Mouse (Mus musculus) liver, postnatal 0 days (tissue): ENCODE measurements around the gene Rnf19b. TPM values are rescaled to one million over a fixed set of nuclear protein-coding genes. Genes with fewer than 3 reads are reported as not detected.

Experiments
- ATAC-seq: fragments of 200-750 bp; cut with Nextera tagmentation; 2 replicates; pipeline ENCODE4 v1.8.0; 2017; ENCODE audit warnings: mild to moderate bottlenecking, moderate library complexity
- DNase-seq: peaks from one replicate; pipeline ENCODE4 v3.0.0-alpha.2; 2016
- H3K27ac ChIP-seq: fragments of 300-500 bp; sonication (generic); 2 replicates; pipeline ENCODE4 v1.5.1; 2014; ENCODE audit warnings: antibody characterized with exemption, moderate library complexity, mild to moderate bottlenecking, low read depth
- H3K27me3 ChIP-seq: fragments of 300-500 bp; sonication (generic); 2 replicates; pipeline ENCODE4 v1.6.1; 2014; ENCODE audit warnings: low read length, control low read depth, mixed read lengths; ENCODE audit not compliant: insufficient read depth
- H3K36me3 ChIP-seq: fragments of 300-500 bp; sonication (generic); replicated peaks from 2 replicates; pipeline ENCODE4 v1.6.1; 2014; ENCODE audit warnings: mild to moderate bottlenecking, control low read depth, low read length, moderate library complexity, mixed read lengths; ENCODE audit not compliant: insufficient read depth
- H3K4me1 ChIP-seq: fragments of 300-500 bp; sonication (generic); 2 replicates; pipeline ENCODE4 v1.6.1; 2014; ENCODE audit warnings: antibody characterized with exemption, mild to moderate bottlenecking, control low read depth; ENCODE audit not compliant: insufficient read depth
- H3K4me2 ChIP-seq: fragments of 300-500 bp; sonication (generic); 2 replicates; pipeline ENCODE4 v1.6.1; 2014; ENCODE audit warnings: low read depth, mild to moderate bottlenecking, low read length, moderate library complexity, mixed read lengths
- H3K4me3 ChIP-seq: fragments of 300-500 bp; sonication (generic); 2 replicates; pipeline ENCODE4 v1.5.1; 2014; ENCODE audit warnings: low read depth, low read length
- H3K9ac ChIP-seq: fragments of 300-500 bp; sonication (generic); replicated peaks from 2 replicates; pipeline ENCODE4 v1.6.1; 2014; ENCODE audit warnings: mild to moderate bottlenecking, moderate library complexity
- H3K9me3 ChIP-seq: fragments of 300-500 bp; sonication (generic); 2 replicates; pipeline ENCODE4 v1.6.1; 2016; ENCODE audit warnings: mild to moderate bottlenecking, control low read depth, low read length, mixed read lengths
- CTCF ChIP-seq: sonication (generic); IDR thresholded peaks from 2 replicates; pipeline ENCODE4 v1.5.1; 2016; ENCODE audit warnings: antibody characterized with exemption, low read depth
- EP300 ChIP-seq: IDR thresholded peaks from 2 replicates; pipeline ENCODE4 v1.6.1; 2016; ENCODE audit warnings: antibody characterized with exemption, low read depth, mild to moderate bottlenecking
- WGBS: fragments of 180-500 bp; shearing (Covaris S2); extraction: QIAGEN DNeasy Blood & Tissue Kit; methylation state at CpG from one replicate; pipeline ENCODE4 v1.1.7; 2014; ENCODE audit not compliant: insufficient replicate concordance; 5-methylcytosine and 5-hydroxymethylcytosine counted together
- polyA plus RNA-seq: library from polyadenylated mRNA; unstranded; fragments of >200 nt; fragmentation: Nextera tagmentation; extraction: Ambion mirVana; gene quantifications from 2 replicates; pipeline ENCODE4 v1.2.1, GENCODE M21; 2015

Gene Rnf19b
- polyA plus RNA-seq, 1 experiment from 2014 or later = 5.5 TPM

DNA sequence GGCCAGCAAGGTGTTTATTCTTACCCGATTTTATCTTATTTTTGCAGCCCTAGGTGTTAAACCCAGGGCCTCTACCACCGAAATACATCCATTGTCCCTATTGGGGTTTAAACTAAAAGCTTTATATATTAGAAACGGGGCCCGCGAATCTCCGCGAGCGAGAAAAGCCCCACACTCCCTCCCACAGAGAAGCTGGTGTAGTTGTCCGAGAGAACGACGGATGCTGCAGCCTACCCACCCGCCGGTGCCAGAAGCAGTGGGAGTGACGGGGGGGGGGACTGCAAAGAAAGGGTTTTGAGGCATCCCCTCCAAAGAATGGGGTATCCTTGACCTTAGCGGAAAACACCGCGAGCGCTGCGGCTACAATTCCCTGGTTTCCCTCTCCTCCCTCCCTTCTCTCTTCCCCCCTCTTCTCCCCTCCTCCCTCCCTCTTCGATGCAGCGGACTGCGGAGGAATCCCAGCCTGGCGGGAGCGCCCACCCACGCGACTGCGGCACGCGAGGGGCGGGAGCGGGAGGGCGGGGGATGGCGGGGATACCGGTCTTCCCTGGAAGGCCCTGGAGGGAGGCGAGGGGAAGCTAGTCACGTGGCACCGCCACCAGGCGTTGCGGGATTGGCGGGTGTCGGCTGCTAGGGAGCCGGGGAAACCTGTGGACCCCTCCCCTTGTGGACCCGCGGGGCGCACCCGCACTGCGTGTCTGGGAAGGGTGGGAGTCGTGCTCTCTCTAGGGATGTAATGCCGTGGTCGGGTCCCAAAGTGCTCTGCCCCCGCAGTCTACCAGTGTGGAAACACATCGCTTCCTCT, 9.4 kb upstream of the Rnf19b start:
- 1% methylated on average over 52 of the region's 52 CpGs for whole genome bisulfite sequencing
- Histone ChIP-seq H3K36me3 (no peaks in the 10 kb centered on the region), H3K9me3 (no peaks in the 10 kb centered on the region), H3K4me1 (peaks cover 32% of the 10 kb centered on the region), H3K9ac (peak overlapping the region; percentile 59), H3K4me2 (peak overlapping the region; percentile 97), H3K4me3 (peak overlapping the region; percentile 60), H3K27me3 (peaks cover 36% of the 10 kb centered on the region), H3K27ac (no peak overlapping the region)
- TF ChIP-seq EP300 = no peak
- no peak for TF ChIP-seq CTCF
- ATAC-seq (peak; percentile 54), DNase-seq (peak; percentile 48)

DNA sequence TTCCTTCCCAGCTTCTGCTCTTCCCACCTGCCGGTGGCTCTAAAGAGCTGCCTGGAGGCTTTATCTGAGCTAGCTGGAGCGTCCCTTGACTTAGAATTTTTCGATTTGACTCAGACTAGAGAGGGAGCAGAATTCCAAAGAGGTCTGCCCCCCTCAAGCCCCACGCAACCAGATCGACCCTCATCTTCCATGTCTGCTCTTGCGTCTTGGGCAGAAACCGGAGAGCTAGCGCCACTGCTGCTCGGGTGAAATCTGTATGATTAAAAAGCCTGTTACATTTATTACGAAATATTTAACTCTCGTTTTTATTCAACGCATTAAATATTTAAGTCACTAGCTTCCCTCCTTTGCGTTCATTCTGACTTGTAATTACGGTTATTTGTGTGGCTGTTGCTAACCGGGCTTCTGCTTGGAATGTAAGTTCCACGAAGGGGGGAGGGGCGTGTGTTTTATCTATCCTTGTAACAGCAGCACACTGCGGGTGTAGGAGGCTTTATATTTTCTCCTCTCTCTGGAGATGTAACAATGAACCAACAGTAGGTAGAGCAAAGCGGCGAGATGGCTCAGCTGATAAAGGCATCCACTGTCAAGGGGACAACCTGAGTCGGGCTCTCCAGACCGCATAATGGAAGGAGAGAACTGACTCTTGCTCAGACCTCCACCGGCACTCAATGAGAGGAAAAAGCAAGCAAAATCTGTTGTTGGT, 8.6 kb upstream of the Rnf19b start:
- Histone ChIP-seq H3K27ac (no peak overlapping the region), H3K4me2 (peak overlapping the region; percentile 97), H3K9me3 (no peaks in the 10 kb centered on the region), H3K27me3 (peaks cover 36% of the 10 kb centered on the region), H3K36me3 (no peaks in the 10 kb centered on the region), H3K9ac (peak overlapping the region; percentile 59), H3K4me3 (peak overlapping the region; percentile 60), H3K4me1 (peaks cover 32% of the 10 kb centered on the region)
- TF ChIP-seq EP300 (no peak), CTCF (no peak; the same call in 1 of the 2 replicates)
- ATAC-seq (no peak; the same call in 1 of the 2 replicates), DNase-seq (no peak)
- WGBS = 5% methylated on average over 23 of the region's 23 CpGs

DNA sequence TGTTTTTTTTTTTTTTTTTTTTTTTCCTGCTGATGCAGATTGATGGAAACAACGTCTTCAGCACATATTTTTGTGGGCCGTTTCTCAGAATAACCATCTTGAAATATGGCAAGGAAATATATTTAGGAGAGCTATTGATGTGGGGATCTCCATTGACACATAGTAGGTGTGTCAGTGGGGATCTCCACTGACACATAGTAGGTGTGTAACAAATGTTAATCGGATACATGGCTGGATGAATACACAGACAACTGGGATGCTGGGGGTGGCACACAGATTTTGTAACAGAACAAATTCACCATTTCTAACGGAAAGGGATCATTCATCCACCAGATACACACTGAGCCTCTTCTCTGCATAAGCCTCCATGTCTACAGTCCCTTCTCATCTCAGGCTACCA, 7.7 kb upstream of the Rnf19b start:
- Histone ChIP-seq H3K9me3 (no peaks in the 10 kb centered on the region), H3K27ac (no peak overlapping the region), H3K4me2 (no peak overlapping the region), H3K4me3 (no peak overlapping the region), H3K27me3 (peaks cover 36% of the 10 kb centered on the region), H3K9ac (no peak overlapping the region), H3K4me1 (peaks cover 32% of the 10 kb centered on the region), H3K36me3 (no peaks in the 10 kb centered on the region)
- TF ChIP-seq CTCF = no peak
- no peak for TF ChIP-seq EP300
- WGBS = 74% methylated on average over 4 of the region's 4 CpGs
- no peak for DNase-seq
- no peak for ATAC-seq

DNA sequence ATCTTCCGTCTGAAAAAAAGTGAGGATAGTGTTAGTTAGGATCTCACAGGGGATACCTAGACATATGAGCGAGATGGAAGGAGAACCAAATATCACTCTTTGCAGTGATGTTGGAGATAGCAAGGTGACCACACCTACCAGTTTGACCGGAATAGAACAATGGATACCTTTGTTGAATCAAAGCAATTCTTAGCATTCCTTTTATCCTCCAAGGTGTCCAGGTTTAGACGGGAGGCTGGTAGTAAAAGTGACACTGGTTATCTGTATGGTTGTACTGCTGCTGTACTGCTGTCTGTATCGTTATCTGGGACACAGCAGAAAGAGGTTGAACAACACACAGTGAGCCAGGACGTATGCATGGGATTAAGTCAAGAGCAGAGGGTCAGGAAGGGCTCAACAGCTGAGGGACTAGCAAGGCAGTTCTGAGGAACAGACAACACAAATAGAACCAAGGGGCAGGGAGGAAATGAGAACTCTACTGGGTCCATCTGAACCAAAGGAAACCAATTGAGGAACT, 7.1 kb upstream of the Rnf19b start:
- H3K9ac ChIP-seq = no peak overlapping the region
- H3K4me3 ChIP-seq = no peak overlapping the region
- WGBS = 44% methylated on average over 6 of the region's 6 CpGs
- no peaks in the 10 kb centered on the region for H3K9me3 ChIP-seq
- H3K27me3 ChIP-seq = peaks cover 36% of the 10 kb centered on the region
- H3K27ac ChIP-seq = no peak overlapping the region
- peak; percentile 56 for ATAC-seq
- no peak for TF ChIP-seq EP300
- no peak for TF ChIP-seq CTCF
- no peaks in the 10 kb centered on the region for H3K36me3 ChIP-seq
- H3K4me1 ChIP-seq = peaks cover 32% of the 10 kb centered on the region
- DNase-seq = no peak
- no peak overlapping the region for H3K4me2 ChIP-seq

DNA sequence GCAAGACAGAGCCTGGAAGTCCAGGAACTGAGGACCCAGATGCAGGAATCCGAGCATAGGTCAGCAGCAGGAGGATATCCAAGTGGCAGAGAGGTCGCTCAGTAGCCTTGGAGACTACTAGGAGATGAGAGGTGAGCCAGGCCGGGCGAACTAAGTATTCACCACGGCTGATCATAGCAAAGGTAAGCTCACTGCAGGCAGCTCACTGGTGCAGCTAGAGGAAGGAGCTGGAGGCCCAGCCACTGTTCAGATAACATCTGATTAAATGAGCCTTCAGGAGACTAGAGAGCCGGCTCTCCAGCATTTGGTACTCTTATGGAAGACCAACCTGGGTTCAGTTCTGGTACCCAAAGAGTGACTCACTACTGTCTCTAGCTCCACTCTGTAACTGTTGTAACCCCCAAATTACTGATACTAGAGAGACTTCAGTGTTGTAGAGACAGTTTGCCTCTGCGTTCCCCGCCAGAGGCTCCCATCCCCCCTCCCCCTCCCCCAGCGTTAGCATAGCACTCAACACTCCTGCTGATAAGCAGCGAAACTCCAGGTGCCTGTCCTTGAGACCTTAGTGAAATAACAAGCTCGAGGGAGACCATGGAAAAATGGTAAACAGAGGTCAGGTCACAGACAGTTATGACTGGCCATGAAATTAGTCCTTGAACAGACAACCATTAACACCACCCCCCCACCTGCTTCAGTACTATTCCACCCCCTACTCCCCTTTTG, 6.4 kb upstream of the Rnf19b start:
- 27% methylated on average over 11 of the region's 11 CpGs for WGBS
- Histone ChIP-seq H3K4me1 (peaks cover 32% of the 10 kb centered on the region), H3K9me3 (no peaks in the 10 kb centered on the region), H3K27ac (no peak overlapping the region), H3K9ac (no peak overlapping the region), H3K36me3 (no peaks in the 10 kb centered on the region), H3K4me3 (no peak overlapping the region), H3K4me2 (no peak overlapping the region), H3K27me3 (peaks cover 30% of the 10 kb centered on the region)
- DNase-seq (no peak), ATAC-seq (no peak)
- no peak for TF ChIP-seq EP300
- TF ChIP-seq CTCF = no peak

DNA sequence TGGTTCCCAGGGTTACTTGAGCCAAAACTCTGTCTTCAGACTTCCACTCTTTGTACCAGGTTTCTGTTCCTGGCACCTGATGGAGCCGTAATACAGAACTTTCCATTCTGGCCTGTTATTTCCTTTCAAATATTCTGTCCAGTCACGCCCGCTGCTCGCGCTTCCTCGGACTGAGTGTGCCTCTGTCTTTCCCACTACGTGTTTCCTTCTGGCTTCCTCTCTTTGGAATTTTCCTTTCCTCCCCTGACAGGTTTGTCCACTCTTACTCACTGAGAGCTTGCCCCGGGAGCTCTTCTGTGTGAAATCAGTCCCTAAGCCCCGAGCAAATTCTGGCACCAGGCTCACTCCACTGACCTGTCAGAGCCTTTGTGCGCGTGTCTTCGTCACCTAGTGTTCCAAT, 3.3 kb upstream of the Rnf19b start:
- H3K4me1 ChIP-seq = peaks cover 21% of the 10 kb centered on the region
- no peaks in the 10 kb centered on the region for H3K9me3 ChIP-seq
- H3K4me2 ChIP-seq = no peak overlapping the region
- WGBS = 85% methylated on average over 12 of the region's 12 CpGs
- no peaks in the 10 kb centered on the region for H3K36me3 ChIP-seq
- no peak overlapping the region for H3K27ac ChIP-seq
- no peak overlapping the region for H3K9ac ChIP-seq
- peaks cover 5% of the 10 kb centered on the region for H3K27me3 ChIP-seq
- TF ChIP-seq CTCF = no peak
- no peak for TF ChIP-seq EP300
- H3K4me3 ChIP-seq = no peak overlapping the region
- ATAC-seq (no peak), DNase-seq (no peak)
